Mouse (Mus musculus) limb, embryonic 12.5 days (tissue): Measurements from ENCODE around the gene Ncor1. TPM values are rescaled to one million over a fixed set of nuclear protein-coding genes. Genes with fewer than 3 reads are reported as not detected.

ENCODE experiments used
- polyA plus RNA-seq: library from polyadenylated mRNA; unstranded; fragments of >200 nt; fragmentation: Nextera tagmentation; extraction: Ambion mirVana; gene quantifications from 2 replicates; pipeline ENCODE4 v1.2.1, GENCODE M21; 2016

The Ncor1 gene
- polyA plus RNA-seq, 1 experiment from 2014 or later = 193 TPM

Other genes with a start within 250 kb of the Ncor1 start
- 7.8 and 8.1 TPM in 2 replicates for gene Adora2b, start 209.6 kb downstream of the Ncor1 start, polyA plus RNA-seq
- gene Zswim7, start 177.2 kb downstream of the Ncor1 start, polyA plus RNA-seq = 23.7 and 25.8 TPM in 2 replicates
- gene Ttc19, start 177.1 kb downstream of the Ncor1 start, polyA plus RNA-seq = 27.2 and 28.1 TPM in 2 replicates
- gene Pigl, start 81 bp downstream of the Ncor1 start, polyA plus RNA-seq = 9.5 and 12.0 TPM in 2 replicates
- 44.5 and 47.9 TPM in 2 replicates for gene Cenpv, start 80.7 kb upstream of the Ncor1 start, polyA plus RNA-seq
- 3,589 and 3,648 TPM in 2 replicates for gene Ubb, start 92.6 kb upstream of the Ncor1 start, polyA plus RNA-seq
- 0.88 and 1.2 TPM in 2 replicates for gene Trpv2, start 115.9 kb upstream of the Ncor1 start, polyA plus RNA-seq
- gene Lrrc75a, start 190.0 kb upstream of the Ncor1 start, polyA plus RNA-seq = 19.2 and 23.2 TPM in 2 replicates
- 59.9 and 61.2 TPM in 2 replicates for gene Mmgt2, start 190.1 kb upstream of the Ncor1 start, polyA plus RNA-seq